Mouse (Mus musculus) left cerebral cortex, adult 11 months (tissue): ENCODE data around the gene Galnt11.

Source experiments
- DNase-seq: peaks from one replicate; pipeline ENCODE4 v3.0.0; 2022; ENCODE audit warnings: low spot score

Galnt11 gene

GRCm38 (mm10) chr5:25254491-25254890, 32.8 kb downstream of the Galnt11 start:
- DNase-seq = no peak

GRCm38 (mm10) chr5:25256686-25257085, 35.0 kb downstream of the Galnt11 start:
- peak; percentile 57 for DNase-seq

GRCm38 (mm10) chr5:25261452-25261851, 39.7 kb downstream of the Galnt11 start:
- DNase-seq = no peak

- no peak for DNase-seq
Measured at GRCm38 (mm10) chr5:25262266-25262665, 40.6 kb downstream of the Galnt11 start.

- no peak for DNase-seq
Measured at GRCm38 (mm10) chr5:25268258-25268888, 46.7 kb downstream of the Galnt11 start.

GRCm38 (mm10) chr5:25275629-25276028, 53.9 kb downstream of the Galnt11 start:
- DNase-seq = no peak

GRCm38 (mm10) chr5:25276365-25276764, 54.7 kb downstream of the Galnt11 start:
- DNase-seq = no peak

GRCm38 (mm10) chr5:25283988-25284387, 62.3 kb downstream of the Galnt11 start:
- no peak for DNase-seq

- peak; percentile 8 for DNase-seq
Measured at GRCm38 (mm10) chr5:25296830-25297229, 75.1 kb downstream of the Galnt11 start.

GRCm38 (mm10) chr5:25310226-25310625, 88.5 kb downstream of the Galnt11 start:
- DNase-seq = no peak

- no peak for DNase-seq
Measured at GRCm38 (mm10) chr5:25313881-25314280, 92.2 kb downstream of the Galnt11 start.
